Mouse (Mus musculus) retina, embryonic 14.5 days (tissue): Measurements from ENCODE around the gene Best2.

Experiments used
- DNase-seq: peaks from one replicate; pipeline ENCODE4 v3.0.0-alpha.2; 2015; ENCODE audit warnings: low spot score

The Best2 gene

GRCm38 (mm10) chr8:85014431-85014830 is at the start of gene Best2:
Best2 (minus strand) TSS chr8:85014531.
- DNase-seq = no peak

- DNase-seq = no peak
These were observed 48.3 kb upstream of the Best2 start for GRCm38 (mm10) chr8:85062603-85063002.

- DNase-seq = peak; percentile 96
These were observed 45.7 kb upstream of the Best2 start, which contains the start of gene Fbxw9 for GRCm38 (mm10) chr8:85059879-85060616. Fbxw9 (plus strand) TSS chr8:85060055.

GRCm38 (mm10) chr8:85057367-85057766 is 43.0 kb upstream of the Best2 start:
- no peak for DNase-seq

GRCm38 (mm10) chr8:85043619-85044018 is 29.3 kb upstream of the Best2 start:
- no peak for DNase-seq

GRCm38 (mm10) chr8:85037681-85038531 is 23.6 kb upstream of the Best2 start:
- DNase-seq = peak; percentile 49

GRCm38 (mm10) chr8:85037366-85037680 is 23.0 kb upstream of the Best2 start:
- peak; percentile 66 for DNase-seq

GRCm38 (mm10) chr8:85036718-85037365 is 22.5 kb upstream of the Best2 start, which contains the start of gene Tnpo2:
Tnpo2 (plus strand) TSS chr8:85036915.
- peak; percentile 94 for DNase-seq

- DNase-seq = no peak
These were observed 22.0 kb upstream of the Best2 start for GRCm38 (mm10) chr8:85036381-85036717.

GRCm38 (mm10) chr8:85035728-85036310 is 21.5 kb upstream of the Best2 start:
- DNase-seq = no peak

GRCm38 (mm10) chr8:85035165-85035727 is 20.9 kb upstream of the Best2 start:
- DNase-seq = peak; percentile 29

- DNase-seq = peak; percentile 80
These were observed 20.4 kb upstream of the Best2 start for GRCm38 (mm10) chr8:85034764-85035163.

- no peak for DNase-seq
These were observed 19.5 kb upstream of the Best2 start for GRCm38 (mm10) chr8:85033867-85034266.

GRCm38 (mm10) chr8:85032622-85033311 is 18.4 kb upstream of the Best2 start:
- DNase-seq = no peak

- DNase-seq = no peak
These were observed 14.9 kb upstream of the Best2 start for GRCm38 (mm10) chr8:85029271-85029670.

GRCm38 (mm10) chr8:85027922-85028321 is 13.6 kb upstream of the Best2 start:
- DNase-seq = peak; percentile 11

- DNase-seq = peak; percentile 25
These were observed 13.2 kb upstream of the Best2 start for GRCm38 (mm10) chr8:85027516-85027855.

- DNase-seq = peak; percentile 99
These were observed 12.6 kb upstream of the Best2 start, which contains the start of gene Trir for GRCm38 (mm10) chr8:85026670-85027515. Trir (plus strand) TSS chr8:85026823.

- DNase-seq = peak; percentile 92
These were observed 11.0 kb upstream of the Best2 start, which contains the start of gene Asna1 for GRCm38 (mm10) chr8:85025098-85025932. Asna1 (minus strand) TSS chr8:85025281.
